Mouse (Mus musculus) neural tube, embryonic 15.5 days (tissue): ENCODE data around the gene Mfsd12. TPM values are rescaled to one million over a fixed set of nuclear protein-coding genes. Genes with fewer than 3 reads are reported as not detected.

Experiments used
- ATAC-seq: fragments of 200-750 bp; cut with Nextera tagmentation; 2 replicates; pipeline ENCODE4 v1.8.0; 2017; ENCODE audit warnings: mild to moderate bottlenecking, moderate TSS enrichment, moderate library complexity; ENCODE audit not compliant: low FRiP score
- H3K27ac ChIP-seq: fragments of 300-500 bp; sonication (generic); replicated peaks from 2 replicates; pipeline ENCODE4 v1.5.1; 2015; ENCODE audit warnings: mild to moderate bottlenecking, inconsistent platforms
- H3K27me3 ChIP-seq: fragments of 300-500 bp; sonication (generic); replicated peaks from 2 replicates; pipeline ENCODE4 v1.6.1; 2015; ENCODE audit warnings: inconsistent platforms
- H3K36me3 ChIP-seq: fragments of 300-500 bp; sonication (generic); 2 replicates; pipeline ENCODE4 v1.6.1; 2015; ENCODE audit warnings: inconsistent platforms
- H3K4me1 ChIP-seq: fragments of 300-500 bp; sonication (generic); 2 replicates; pipeline ENCODE4 v1.6.1; 2015; ENCODE audit warnings: inconsistent platforms
- H3K4me2 ChIP-seq: fragments of 300-500 bp; sonication (generic); 2 replicates; pipeline ENCODE4 v1.6.1; 2015; ENCODE audit warnings: inconsistent platforms, mild to moderate bottlenecking, moderate library complexity
- H3K4me3 ChIP-seq: fragments of 300-500 bp; sonication (generic); replicated peaks from 2 replicates; pipeline ENCODE4 v1.5.1; 2015; ENCODE audit warnings: mild to moderate bottlenecking, inconsistent platforms
- H3K9ac ChIP-seq: fragments of 300-500 bp; sonication (generic); replicated peaks from 2 replicates; pipeline ENCODE4 v1.6.1; 2015; ENCODE audit warnings: mild to moderate bottlenecking, inconsistent platforms
- H3K9me3 ChIP-seq: fragments of 300-500 bp; sonication (generic); replicated peaks from 2 replicates; pipeline ENCODE4 v1.6.1; 2016; ENCODE audit warnings: inconsistent platforms
- WGBS: fragments of 180-500 bp; shearing (Covaris S2); methylation state at CpG from one replicate; pipeline ENCODE4 v1.1.7; 2015; ENCODE audit warnings: mixed read lengths; 5-methylcytosine and 5-hydroxymethylcytosine counted together
- polyA plus RNA-seq: library from polyadenylated mRNA; unstranded; fragments of >200 nt; fragmentation: Nextera tagmentation; extraction: Ambion mirVana; gene quantifications from 2 replicates; pipeline ENCODE4 v1.2.1, GENCODE M21; 2015

The Mfsd12 gene
- polyA plus RNA-seq, 1 experiment from 2014 or later: 22.9 TPM

GRCm38 (mm10) chr10:81329194-81329975 lies 27.9 kb upstream of the Mfsd12 start:
- Histone ChIP-seq H3K27ac (no peak overlapping the region), H3K4me3 (no peak overlapping the region; the same call in 1 of the 2 replicates), H3K36me3 (peaks cover 33% of the 10 kb centered on the region), H3K9me3 (no peaks in the 10 kb centered on the region), H3K9ac (no peak overlapping the region), H3K27me3 (peaks cover 28% of the 10 kb centered on the region), H3K4me2 (peak overlapping the region; percentile 15; the same call in 1 of the 2 replicates), H3K4me1 (peaks cover 8% of the 10 kb centered on the region; the same call in 1 of the 2 replicates)
- no peak for ATAC-seq
- WGBS: 73% methylated on average over 10 of the region's 10 CpGs

GRCm38 (mm10) chr10:81330007-81330406 lies 27.3 kb upstream of the Mfsd12 start:
- Histone ChIP-seq H3K27ac (no peak overlapping the region), H3K27me3 (peaks cover 34% of the 10 kb centered on the region), H3K9ac (no peak overlapping the region), H3K4me2 (peak overlapping the region; percentile 15; the same call in 1 of the 2 replicates), H3K9me3 (no peaks in the 10 kb centered on the region), H3K4me3 (no peak overlapping the region), H3K36me3 (peaks cover 26% of the 10 kb centered on the region), H3K4me1 (peaks cover 8% of the 10 kb centered on the region; the same call in 1 of the 2 replicates)
- ATAC-seq: no peak
- 63% methylated on average over 4 of the region's 4 CpGs for WGBS

- Histone ChIP-seq H3K27ac (no peak overlapping the region), H3K4me2 (peak overlapping the region; percentile 7; the same call in 1 of the 2 replicates)
- WGBS: 22% methylated on average over 29 of the region's 29 CpGs
These were observed 25.0 kb upstream of the Mfsd12 start for GRCm38 (mm10) chr10:81332277-81332676.

GRCm38 (mm10) chr10:81334324-81334723 lies 23.0 kb upstream of the Mfsd12 start:
- peaks cover 8% of the 10 kb centered on the region; the same call in 1 of the 2 replicates for H3K4me1 ChIP-seq
- WGBS: 75% methylated on average over 11 of the region's 11 CpGs
- ATAC-seq: no peak
- H3K27me3 ChIP-seq: peaks cover 51% of the 10 kb centered on the region
- no peak overlapping the region for H3K27ac ChIP-seq
- no peak overlapping the region for H3K4me2 ChIP-seq
- no peaks in the 10 kb centered on the region for H3K36me3 ChIP-seq
- H3K9ac ChIP-seq: no peak overlapping the region
- no peaks in the 10 kb centered on the region for H3K9me3 ChIP-seq
- no peak overlapping the region for H3K4me3 ChIP-seq

More at GRCm38 (mm10) chr10:81332277-81332676, 25.0 kb upstream of the Mfsd12 start:
- Histone ChIP-seq H3K4me3 (no peak overlapping the region), H3K4me1 (peaks cover 8% of the 10 kb centered on the region; the same call in 1 of the 2 replicates), H3K36me3 (peaks cover 4% of the 10 kb centered on the region), H3K9ac (no peak overlapping the region), H3K9me3 (no peaks in the 10 kb centered on the region), H3K27me3 (peaks cover 38% of the 10 kb centered on the region)
- no peak for ATAC-seq

GRCm38 (mm10) chr10:81335393-81336340 lies 21.6 kb upstream of the Mfsd12 start:
- no peak for ATAC-seq
- Histone ChIP-seq H3K9me3 (no peaks in the 10 kb centered on the region), H3K27me3 (peaks cover 56% of the 10 kb centered on the region), H3K9ac (no peak overlapping the region), H3K36me3 (no peaks in the 10 kb centered on the region), H3K4me1 (peaks cover 8% of the 10 kb centered on the region; the same call in 1 of the 2 replicates), H3K4me2 (no peak overlapping the region), H3K27ac (0 out of 2 replicates have a peak overlapping the region, but pooled peaks have one; percentile 9), H3K4me3 (no peak overlapping the region)
- WGBS: 40% methylated on average over 18 of the region's 19 CpGs

- Histone ChIP-seq H3K9me3 (no peaks in the 10 kb centered on the region), H3K4me1 (peaks cover 8% of the 10 kb centered on the region; the same call in 1 of the 2 replicates), H3K4me3 (no peak overlapping the region), H3K36me3 (no peaks in the 10 kb centered on the region), H3K27me3 (peaks cover 63% of the 10 kb centered on the region), H3K27ac (0 out of 2 replicates have a peak overlapping the region, but pooled peaks have one; percentile 9), H3K9ac (no peak overlapping the region), H3K4me2 (no peak overlapping the region)
- no peak for ATAC-seq
- 93% methylated on average over 4 of the region's 4 CpGs for WGBS
These were observed 20.7 kb upstream of the Mfsd12 start for GRCm38 (mm10) chr10:81336558-81336957.

- Histone ChIP-seq H3K4me1 (peaks cover 8% of the 10 kb centered on the region), H3K4me3 (no peak overlapping the region), H3K9me3 (no peaks in the 10 kb centered on the region), H3K27ac (no peak overlapping the region), H3K9ac (no peak overlapping the region), H3K36me3 (no peaks in the 10 kb centered on the region), H3K27me3 (peaks cover 72% of the 10 kb centered on the region), H3K4me2 (no peak overlapping the region)
- no peak for ATAC-seq
- 37% methylated on average over 17 of the region's 17 CpGs for WGBS
These were observed 16.5 kb upstream of the Mfsd12 start for GRCm38 (mm10) chr10:81340551-81341332.

- Histone ChIP-seq H3K4me3 (no peak overlapping the region), H3K36me3 (no peaks in the 10 kb centered on the region), H3K27me3 (peaks cover 73% of the 10 kb centered on the region), H3K9me3 (no peaks in the 10 kb centered on the region), H3K4me1 (peaks cover 11% of the 10 kb centered on the region), H3K9ac (no peak overlapping the region), H3K27ac (no peak overlapping the region), H3K4me2 (no peak overlapping the region)
- 35% methylated on average over 16 of the region's 16 CpGs for whole genome bisulfite sequencing
- ATAC-seq: no peak
These were observed 15.8 kb upstream of the Mfsd12 start for GRCm38 (mm10) chr10:81341333-81341949.

GRCm38 (mm10) chr10:81342686-81343505 lies 14.4 kb upstream of the Mfsd12 start, which contains the start of gene Gipc3:
Gene Gipc3, minus strand, starts transcription at chr10:81343266.
- no peaks in the 10 kb centered on the region for H3K9me3 ChIP-seq
- H3K4me2 ChIP-seq: peak within 1 kb of the TSS; percentile 76
- no peak for ATAC-seq
- H3K27ac ChIP-seq: no peak within 1 kb of the TSS
- H3K9ac ChIP-seq: peak within 1 kb of the TSS; percentile 46
- H3K4me3 ChIP-seq: peak within 1 kb of the TSS; percentile 41
- H3K27me3 ChIP-seq: peaks cover 66% of the 10 kb centered on the region
- 4% methylated on average over 61 of the region's 67 CpGs for WGBS
- no peaks in the 10 kb centered on the region for H3K36me3 ChIP-seq
- H3K4me1 ChIP-seq: peaks cover 19% of the 10 kb centered on the region
